Mouse (Mus musculus) hindbrain, embryonic 11.5 days (tissue): ENCODE data around the gene Trim54. TPM values are rescaled to one million over a fixed set of nuclear protein-coding genes. Genes with fewer than 3 reads are reported as not detected.

Experiments used
- ATAC-seq: fragments of 200-750 bp; cut with Nextera tagmentation; 2 replicates; pipeline ENCODE4 v1.8.0; 2017; ENCODE audit warnings: mild to moderate bottlenecking, moderate TSS enrichment, moderate library complexity; ENCODE audit not compliant: low FRiP score
- DNase-seq: peaks from one replicate; pipeline ENCODE4 v3.0.0-alpha.2; 2015; ENCODE audit warnings: low spot score
- H3K27ac ChIP-seq: fragments of 300-500 bp; sonication (generic); 2 replicates; pipeline ENCODE4 v1.5.1; 2014; ENCODE audit warnings: mild to moderate bottlenecking, low read depth, low read length
- H3K27me3 ChIP-seq: fragments of 300-500 bp; sonication (generic); 2 replicates; pipeline ENCODE4 v1.6.1; 2014; ENCODE audit warnings: mild to moderate bottlenecking, low read length, moderate library complexity, mixed read lengths; ENCODE audit not compliant: control insufficient read depth, insufficient read depth
- H3K36me3 ChIP-seq: fragments of 300-500 bp; sonication (generic); 2 replicates; pipeline ENCODE4 v1.6.1; 2014; ENCODE audit warnings: mild to moderate bottlenecking, low read length, moderate library complexity, mixed read lengths; ENCODE audit not compliant: control insufficient read depth, insufficient read depth
- H3K4me1 ChIP-seq: fragments of 300-500 bp; sonication (generic); replicated peaks from 2 replicates; pipeline ENCODE4 v1.6.1; 2014; ENCODE audit warnings: low read length, mixed read lengths; ENCODE audit not compliant: control insufficient read depth, insufficient read depth
- H3K4me2 ChIP-seq: fragments of 300-500 bp; sonication (generic); replicated peaks from 2 replicates; pipeline ENCODE4 v1.6.1; 2014; ENCODE audit warnings: mild to moderate bottlenecking, low read depth, low read length
- H3K4me3 ChIP-seq: fragments of 300-500 bp; sonication (generic); 2 replicates; pipeline ENCODE4 v1.5.1; 2014; ENCODE audit warnings: low read depth, low read length
- H3K9ac ChIP-seq: fragments of 300-500 bp; sonication (generic); 2 replicates; pipeline ENCODE4 v1.6.1; 2014; ENCODE audit warnings: low read depth, low read length
- H3K9me3 ChIP-seq: fragments of 300-500 bp; sonication (generic); 2 replicates; pipeline ENCODE4 v1.6.1; 2016; ENCODE audit warnings: low read length; ENCODE audit not compliant: control insufficient read depth
- WGBS: fragments of 180-500 bp; shearing (Covaris S2); extraction: QIAGEN DNeasy Blood & Tissue Kit; methylation state at CpG from one replicate; pipeline ENCODE4 v1.1.7; 2014; 5-methylcytosine and 5-hydroxymethylcytosine counted together
- polyA plus RNA-seq: library from polyadenylated mRNA; unstranded; fragments of >200 nt; fragmentation: Nextera tagmentation; extraction: Ambion mirVana; gene quantifications from 2 replicates; pipeline ENCODE4 v1.2.1, GENCODE M21; 2014

The Trim54 gene
- polyA plus RNA-seq, 1 experiment from 2014 or later = not detected

DNA sequence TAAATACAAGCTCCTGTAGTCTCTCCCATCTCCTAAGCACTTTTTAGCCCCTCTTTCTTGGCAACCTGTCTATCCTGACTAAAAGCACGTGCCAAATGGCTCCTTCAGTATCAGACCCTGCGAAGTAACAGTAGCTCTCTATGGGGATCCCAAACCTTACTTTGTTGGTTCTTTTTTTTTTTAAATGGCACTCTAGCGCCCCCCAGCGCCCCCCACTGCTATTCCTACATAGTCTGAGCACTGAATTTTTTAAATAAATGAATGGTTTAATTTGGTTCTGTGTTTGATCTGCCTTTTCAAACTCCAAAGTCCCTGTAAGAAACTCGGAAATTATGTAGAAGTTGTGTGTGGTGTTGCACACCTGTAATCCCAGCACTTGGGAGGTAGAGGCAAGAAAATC lies 9.5 kb downstream of the Trim54 start:
- Histone ChIP-seq H3K4me1 (no peaks in the 10 kb centered on the region), H3K27me3 (no peaks in the 10 kb centered on the region), H3K4me3 (no peak overlapping the region), H3K9ac (no peak overlapping the region), H3K36me3 (no peaks in the 10 kb centered on the region), H3K9me3 (no peaks in the 10 kb centered on the region), H3K27ac (no peak overlapping the region), H3K4me2 (no peak overlapping the region)
- DNase-seq (no peak), ATAC-seq (no peak)
- 40% methylated on average over 5 of the region's 5 CpGs for WGBS

DNA sequence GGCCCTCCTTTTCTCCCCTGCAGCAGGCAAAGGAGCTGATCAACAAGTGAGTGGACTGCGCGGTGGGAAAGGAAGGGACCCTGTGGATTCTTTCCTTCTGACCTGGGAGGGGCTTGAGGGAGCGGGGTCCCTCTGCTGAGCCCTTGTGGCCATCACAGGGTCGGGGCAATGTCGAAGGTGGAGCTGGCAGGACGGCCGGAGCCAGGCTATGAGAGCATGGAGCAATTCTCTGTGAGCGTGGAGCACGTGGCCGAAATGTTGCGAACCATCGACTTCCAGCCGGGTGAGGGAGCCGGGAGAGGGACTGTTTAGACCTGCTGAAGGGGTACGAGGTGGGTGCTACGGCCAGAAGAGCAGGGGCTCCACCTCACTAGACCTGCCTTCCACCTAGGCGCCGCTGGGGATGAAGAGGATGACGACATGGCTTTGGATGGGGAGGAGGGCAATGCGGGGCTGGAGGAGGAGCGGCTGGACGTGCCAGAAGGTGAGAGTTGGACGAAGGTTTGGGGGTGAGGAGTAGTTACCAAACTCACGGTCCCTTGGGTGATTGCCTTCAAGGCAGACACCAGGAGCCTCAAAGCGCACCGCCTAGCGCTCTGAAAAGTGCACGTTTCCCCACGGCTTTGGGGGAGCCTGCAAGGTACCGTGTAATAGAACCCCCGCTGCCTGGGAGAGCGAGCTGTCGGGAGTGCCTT lies 20.4 kb downstream of the Trim54 start:
- Histone ChIP-seq H3K4me2 (peak overlapping the region; percentile 23), H3K27me3 (peaks cover 46% of the 10 kb centered on the region), H3K4me3 (no peak overlapping the region; the same call in 1 of the 2 replicates), H3K9ac (no peak overlapping the region), H3K9me3 (no peaks in the 10 kb centered on the region), H3K27ac (no peak overlapping the region), H3K36me3 (no peaks in the 10 kb centered on the region), H3K4me1 (peaks cover 10% of the 10 kb centered on the region)
- ATAC-seq (no peak), DNase-seq (peak; percentile 34)
- WGBS = under 1% methylated on average over 33 of the region's 33 CpGs

DNA sequence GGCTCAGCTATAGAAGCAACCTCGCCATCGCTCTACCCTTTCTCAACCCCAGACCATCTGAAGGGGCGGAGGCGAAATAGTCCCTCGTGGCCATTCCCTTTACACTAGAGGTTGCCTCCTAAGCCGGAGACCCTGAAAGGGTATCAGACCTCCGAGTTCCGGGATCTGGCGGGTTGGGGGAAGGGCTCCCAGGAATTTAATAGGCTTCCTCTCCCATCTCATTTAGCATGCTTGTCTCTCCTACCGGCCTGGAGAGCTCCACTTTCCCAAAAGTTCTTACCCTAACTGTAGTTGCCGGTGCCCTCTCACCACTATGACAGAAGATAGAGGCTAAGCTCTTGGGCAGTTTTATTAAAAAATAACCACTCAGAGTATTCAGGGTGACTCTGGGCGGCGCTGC lies 21.1 kb downstream of the Trim54 start:
- peaks cover 10% of the 10 kb centered on the region for H3K4me1 ChIP-seq
- peak overlapping the region; percentile 31 for H3K4me3 ChIP-seq
- no peaks in the 10 kb centered on the region for H3K36me3 ChIP-seq
- no peak overlapping the region for H3K9ac ChIP-seq
- peaks cover 46% of the 10 kb centered on the region for H3K27me3 ChIP-seq
- H3K27ac ChIP-seq = no peak overlapping the region
- DNase-seq = peak; percentile 34
- no peak for ATAC-seq
- H3K4me2 ChIP-seq = peak overlapping the region; percentile 33
- under 1% methylated on average over 13 of the region's 13 CpGs for WGBS
- H3K9me3 ChIP-seq = no peaks in the 10 kb centered on the region

DNA sequence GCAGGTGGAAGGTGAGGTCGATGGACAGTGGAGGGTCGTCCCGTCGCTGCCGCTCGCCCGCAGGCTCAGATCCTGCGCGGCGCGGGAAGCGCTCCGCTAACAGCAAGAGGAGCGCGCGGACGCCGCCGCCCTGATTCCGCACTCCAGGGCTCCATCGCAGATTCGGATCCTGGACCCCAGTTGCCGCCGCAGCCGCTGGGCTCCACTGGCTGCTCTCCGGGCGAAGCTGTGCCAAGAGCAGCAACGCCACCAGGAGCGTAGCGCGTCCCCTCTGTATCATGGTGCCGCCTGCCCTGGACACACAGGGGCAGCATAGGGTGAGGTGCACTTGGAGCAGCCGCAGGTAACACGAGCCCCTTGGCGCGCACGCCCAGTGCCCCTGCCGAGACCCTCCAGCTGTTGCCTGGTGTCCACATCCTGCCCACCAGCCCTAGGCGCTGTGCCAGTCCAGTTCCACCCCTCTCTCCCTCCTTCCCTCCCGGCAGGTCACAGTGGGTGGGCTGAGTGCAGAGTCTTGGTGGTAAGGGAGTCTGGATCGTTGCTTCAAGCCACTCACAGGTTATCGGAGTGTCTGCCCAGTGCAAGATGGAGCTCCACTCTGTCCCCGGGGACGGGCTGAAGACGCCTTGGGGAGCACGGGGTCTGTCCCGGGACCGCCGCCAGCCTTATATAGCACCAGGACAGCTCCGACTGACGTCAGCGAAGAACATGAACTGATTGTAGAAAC lies 21.9 kb downstream of the Trim54 start, which contains the start of gene Ucn:
Gene Ucn, minus strand, starts transcription at position 589 of the 727 bp plus-strand sequence.
- H3K9me3 ChIP-seq = no peaks in the 10 kb centered on the region
- WGBS = 2% methylated on average over 51 of the region's 52 CpGs
- H3K27ac ChIP-seq = no peak within 1 kb of the TSS
- H3K36me3 ChIP-seq = no peaks in the 10 kb centered on the region
- ATAC-seq = no peak
- peaks cover 10% of the 10 kb centered on the region for H3K4me1 ChIP-seq
- DNase-seq = peak; percentile 36
- H3K4me2 ChIP-seq = peak within 1 kb of the TSS; percentile 33
- no peak within 1 kb of the TSS for H3K9ac ChIP-seq
- peaks cover 46% of the 10 kb centered on the region for H3K27me3 ChIP-seq
- peak within 1 kb of the TSS; percentile 31 for H3K4me3 ChIP-seq

DNA sequence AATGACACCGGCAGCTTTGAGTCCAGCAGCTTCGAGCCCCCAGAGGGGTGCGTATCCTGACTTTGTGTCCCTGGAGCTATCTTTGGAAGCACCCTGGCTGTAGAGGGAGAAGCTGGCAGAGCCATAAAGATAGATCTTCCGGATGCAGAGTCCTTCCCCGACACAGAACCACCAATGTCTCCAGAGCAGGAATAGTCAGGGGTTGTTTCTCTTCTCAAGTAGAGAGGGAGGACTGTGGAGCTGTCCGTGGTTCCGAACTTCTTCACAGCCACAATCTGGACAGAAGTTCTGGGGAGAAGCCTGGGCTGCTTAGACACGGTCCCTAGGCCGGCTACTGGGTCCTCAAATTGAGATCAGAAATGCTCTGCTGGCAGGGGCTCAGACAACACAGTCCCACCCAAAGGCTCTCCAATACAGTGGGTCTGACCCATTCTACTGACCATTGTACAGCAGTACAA lies 22.5 kb downstream of the Trim54 start:
- Histone ChIP-seq H3K4me3 (no peak overlapping the region), H3K27ac (no peak overlapping the region), H3K9me3 (no peaks in the 10 kb centered on the region), H3K4me2 (no peak overlapping the region), H3K9ac (no peak overlapping the region), H3K4me1 (peaks cover 10% of the 10 kb centered on the region), H3K27me3 (peaks cover 46% of the 10 kb centered on the region), H3K36me3 (no peaks in the 10 kb centered on the region)
- 17% methylated on average over 9 of the region's 9 CpGs for WGBS
- DNase-seq = peak; percentile 38
- ATAC-seq = no peak

DNA sequence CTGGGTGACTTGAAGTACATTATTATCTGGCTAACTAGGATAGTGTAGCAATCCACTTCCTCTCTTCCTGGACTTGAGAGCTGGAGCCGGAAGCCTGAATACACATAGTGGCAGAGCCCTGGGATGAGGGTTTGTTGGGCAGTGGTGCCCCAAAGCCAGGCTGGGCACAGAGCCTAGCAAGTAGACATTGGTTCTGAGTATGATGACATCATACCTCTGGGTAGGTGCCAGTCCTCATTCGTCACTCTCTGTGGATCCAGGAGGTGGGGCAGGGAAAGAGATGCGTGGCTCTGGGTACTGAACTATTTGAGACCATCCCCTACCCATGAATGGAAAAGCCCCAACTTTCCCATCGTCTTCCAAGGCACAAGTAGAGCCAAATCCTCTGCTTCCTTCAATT lies 33.3 kb downstream of the Trim54 start:
- WGBS = 94% methylated on average over 4 of the region's 4 CpGs
- no peak overlapping the region for H3K4me3 ChIP-seq
- H3K27ac ChIP-seq = no peak overlapping the region
- H3K9me3 ChIP-seq = no peaks in the 10 kb centered on the region
- DNase-seq = no peak
- peaks cover 3% of the 10 kb centered on the region; the same call in 1 of the 2 replicates for H3K4me1 ChIP-seq
- H3K36me3 ChIP-seq = no peaks in the 10 kb centered on the region
- no peak overlapping the region for H3K9ac ChIP-seq
- no peak overlapping the region for H3K4me2 ChIP-seq
- ATAC-seq = no peak
- H3K27me3 ChIP-seq = no peaks in the 10 kb centered on the region

DNA sequence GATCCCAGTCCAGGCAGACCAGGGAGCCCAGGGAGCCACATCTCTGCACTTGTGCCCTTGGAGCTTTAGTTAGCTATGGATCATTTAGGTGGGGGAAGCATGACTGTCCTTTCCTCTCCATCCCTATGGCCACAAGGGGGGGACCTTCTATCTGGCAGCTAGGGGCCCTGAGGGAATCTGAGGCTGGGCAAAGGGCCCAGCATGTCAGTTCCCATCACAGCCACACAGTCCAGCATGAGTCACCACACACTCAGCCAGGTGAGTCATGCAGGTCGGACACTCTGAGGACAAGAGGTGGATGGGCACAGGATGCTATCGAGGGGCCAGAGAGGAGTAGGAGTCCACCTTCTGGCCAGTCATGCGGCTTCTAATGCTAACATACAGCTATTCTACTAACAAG lies 35.2 kb downstream of the Trim54 start:
- no peak overlapping the region for H3K27ac ChIP-seq
- DNase-seq (no peak), ATAC-seq (no peak)
- peaks cover 3% of the 10 kb centered on the region; the same call in 1 of the 2 replicates for H3K4me1 ChIP-seq
- H3K4me2 ChIP-seq = no peak overlapping the region
- 85% methylated on average over 3 of the region's 3 CpGs for WGBS
- H3K4me3 ChIP-seq = no peak overlapping the region
- no peaks in the 10 kb centered on the region for H3K36me3 ChIP-seq
- no peaks in the 10 kb centered on the region for H3K9me3 ChIP-seq
- H3K27me3 ChIP-seq = no peaks in the 10 kb centered on the region
- no peak overlapping the region for H3K9ac ChIP-seq

DNA sequence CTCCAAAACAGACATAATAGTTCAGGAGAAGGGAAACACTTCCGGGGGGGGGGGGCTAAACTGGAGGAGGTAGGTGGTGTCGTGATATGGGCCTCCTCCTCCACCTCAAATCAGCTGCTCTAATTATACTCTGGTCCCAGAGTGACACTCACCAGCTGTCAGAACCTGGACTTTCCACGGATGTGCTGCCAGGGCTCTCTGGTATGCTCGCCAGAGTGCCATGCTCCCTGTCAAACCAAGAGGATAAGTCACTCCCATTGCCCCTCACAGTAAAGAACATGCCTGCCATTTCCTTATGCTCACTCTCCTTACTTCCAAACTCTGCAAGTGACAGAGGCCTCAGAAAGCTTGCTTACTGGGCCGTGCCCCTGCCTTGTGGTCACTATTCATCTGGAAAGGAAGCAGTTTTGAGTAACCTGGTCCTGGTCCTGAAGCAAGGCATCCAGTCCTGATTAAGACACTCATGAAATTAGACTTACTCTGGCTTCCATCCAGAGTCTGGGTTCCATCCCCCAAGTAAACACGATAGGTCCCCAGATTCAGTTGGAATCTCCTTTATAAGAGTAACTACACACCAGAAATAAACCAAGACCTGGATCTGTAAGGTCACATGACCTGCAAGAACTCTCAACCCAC lies 37.1 kb downstream of the Trim54 start:
- DNase-seq (no peak), ATAC-seq (peak; percentile 37; the same call in 1 of the 2 replicates)
- peak overlapping the region; percentile 79 for H3K9ac ChIP-seq
- peaks cover 5% of the 10 kb centered on the region; the same call in 1 of the 2 replicates for H3K36me3 ChIP-seq
- H3K27ac ChIP-seq = no peak overlapping the region
- peak overlapping the region; percentile 71 for H3K4me2 ChIP-seq
- peak overlapping the region; percentile 54 for H3K4me3 ChIP-seq
- 40% methylated on average over 6 of the region's 6 CpGs for WGBS
- H3K27me3 ChIP-seq = no peaks in the 10 kb centered on the region
- no peaks in the 10 kb centered on the region for H3K9me3 ChIP-seq
- H3K4me1 ChIP-seq = peaks cover 3% of the 10 kb centered on the region; the same call in 1 of the 2 replicates
